Mouse (Mus musculus) heart, postnatal 0 days (tissue): ENCODE results near the gene Klf6.

Source experiments
- CTCF ChIP-seq: IDR thresholded peaks from 2 replicates; pipeline ENCODE4 v1.5.1; 2016; ENCODE audit warnings: antibody characterized with exemption, control low read depth, low read depth
- EP300 ChIP-seq: IDR thresholded peaks from 2 replicates; pipeline ENCODE4 v1.6.1; 2016; ENCODE audit warnings: antibody characterized with exemption, low read depth

- TF ChIP-seq CTCF (no peak), EP300 (no peak)
Observed at GRCm38 (mm10) chr13:5846860-5847259, 14.4 kb upstream of the Klf6 start.
